Mouse (Mus musculus): ENCODE measurements around the gene Nup210l.

Gene Nup210l

DNA sequence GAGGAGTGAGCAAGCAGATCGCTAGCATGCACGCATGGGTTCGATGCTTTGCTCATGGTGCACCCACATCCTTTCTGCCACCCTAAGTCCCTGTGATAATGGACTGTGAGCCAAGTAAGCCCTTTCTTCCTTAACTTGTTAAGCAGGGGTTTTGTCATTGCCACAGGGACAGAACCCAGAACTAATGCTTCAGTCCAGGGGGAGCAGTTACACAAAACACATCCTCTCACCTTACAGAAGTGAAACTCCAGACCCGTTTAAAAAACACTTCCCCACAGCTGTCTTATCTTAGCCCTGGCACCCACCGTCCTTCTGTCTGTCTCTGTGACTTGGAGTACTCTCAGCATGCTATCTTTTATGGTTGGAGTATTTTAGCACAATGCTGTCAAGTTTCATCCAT is 52.1 kb downstream of the Nup210l start:
- peak; percentile 68 to 75 for DNase-seq (ENCODE audit: low spot score in 2 of 2)

DNA sequence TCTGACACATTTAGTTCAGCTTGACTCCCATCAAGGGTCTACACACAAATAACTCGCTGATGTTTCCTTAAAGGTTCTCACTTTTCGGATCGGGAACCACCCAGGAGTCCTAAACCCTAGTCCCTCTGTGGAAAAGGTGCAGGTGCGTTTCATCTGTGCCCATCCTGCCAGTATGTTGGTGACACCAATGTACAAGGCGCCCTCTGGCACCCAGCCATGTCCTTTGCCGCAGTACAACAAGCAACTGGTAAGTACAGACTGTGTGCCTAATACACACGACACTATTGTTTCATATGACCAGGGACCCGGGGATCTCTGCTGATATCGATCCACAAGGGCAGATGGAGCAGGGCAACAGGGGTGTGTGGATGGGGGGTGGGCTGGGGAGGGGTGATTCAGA is 55.8 kb downstream of the Nup210l start:
- DNase-seq (ENCODE audit: low spot score in 2 of 2): no peak

DNA sequence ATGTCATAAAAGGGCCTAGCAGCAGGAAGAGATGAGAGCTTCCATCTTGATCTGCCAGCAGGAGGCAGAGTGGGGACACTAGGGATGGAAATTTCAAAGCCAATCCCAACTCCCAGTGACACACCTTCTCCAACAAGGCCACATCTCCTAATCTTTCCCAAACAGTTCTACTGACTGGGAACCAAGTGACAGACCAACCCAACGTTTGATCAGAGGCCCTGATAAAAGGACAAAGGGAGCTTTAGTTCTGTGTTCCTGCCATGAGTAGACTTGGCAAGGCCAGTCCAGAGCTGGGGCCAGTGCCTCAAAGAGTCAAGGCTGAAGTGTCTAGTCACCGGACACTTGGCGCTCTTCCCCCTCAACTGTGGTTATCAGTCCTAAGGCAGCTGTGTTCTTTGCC is 57.6 kb downstream of the Nup210l start:
- no peak for DNase-seq (ENCODE audit: low spot score in 2 of 2)

DNA sequence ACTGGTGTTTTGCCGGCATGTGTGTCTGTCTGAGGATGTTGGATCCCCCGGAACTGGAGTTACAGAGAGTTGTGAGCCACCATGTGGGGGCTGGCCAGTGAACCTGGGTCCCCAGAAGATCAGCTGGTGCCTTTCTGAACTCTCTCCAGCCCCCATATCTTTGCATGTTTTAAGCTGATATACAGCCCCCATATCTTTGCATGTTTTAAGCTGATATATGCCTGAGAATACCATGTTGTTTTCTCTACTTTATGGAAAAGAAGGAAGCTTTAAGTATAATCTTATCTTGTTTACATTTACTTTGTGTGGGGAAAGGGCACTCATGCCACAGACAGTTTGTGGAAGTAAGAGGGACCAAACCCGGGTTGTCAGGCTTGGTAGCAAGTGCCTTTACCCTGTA is 75.6 kb downstream of the Nup210l start:
- no peak for DNase-seq (ENCODE audit: low spot score in 2 of 2)

DNA sequence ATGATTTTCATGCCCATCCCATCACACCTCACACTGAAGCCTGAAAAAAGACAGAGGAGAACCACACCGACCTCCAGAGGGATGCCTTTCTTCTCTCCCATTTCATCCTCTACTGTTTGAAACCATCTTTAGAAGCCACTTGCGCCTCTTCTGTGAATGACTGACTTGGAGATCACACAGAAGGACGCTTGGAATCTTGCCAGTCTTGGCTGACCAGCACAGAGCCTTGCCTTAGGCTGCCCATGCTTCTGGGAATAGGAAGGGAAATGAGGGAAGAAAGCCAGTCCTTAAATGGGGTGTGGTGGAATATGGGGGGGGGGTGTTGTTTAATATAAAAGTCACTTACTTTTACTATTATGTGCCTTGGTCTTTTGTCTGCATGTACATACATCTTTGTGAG is 79.6 kb downstream of the Nup210l start:
- no peak for DNase-seq (ENCODE audit: low spot score in 2 of 2)

DNA sequence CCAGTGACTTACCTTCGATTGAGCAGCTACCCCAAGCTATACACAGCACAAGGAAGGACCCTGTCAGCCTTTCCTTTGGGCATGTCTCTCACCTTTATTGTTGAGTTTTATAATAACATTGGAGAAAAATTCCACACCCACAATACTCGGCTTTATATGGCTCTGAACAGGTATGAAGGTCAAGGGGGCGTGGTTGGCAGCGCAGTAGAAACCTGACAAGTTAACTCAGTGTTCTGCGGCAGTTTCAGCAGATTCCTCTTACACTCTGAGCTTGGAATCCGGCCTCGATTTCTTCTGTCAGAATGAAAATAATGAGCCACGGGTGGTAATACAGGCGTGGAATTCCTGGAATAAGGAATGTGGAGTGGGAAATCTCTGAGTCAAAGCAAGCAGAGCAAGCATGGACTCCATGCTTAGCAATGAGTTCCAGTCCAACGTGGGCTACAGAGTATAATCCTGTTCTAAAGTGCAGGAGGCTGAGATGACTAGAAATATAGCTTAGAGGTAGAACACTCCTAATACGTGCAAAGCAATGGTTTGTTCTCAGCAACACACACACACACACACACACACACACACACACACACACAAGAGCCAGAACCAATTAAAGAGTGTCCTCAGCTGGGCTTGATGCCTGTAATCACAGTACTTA is 87.1 kb downstream of the Nup210l start:
- DNase-seq (ENCODE audit: low spot score in 2 of 2): no peak

DNA sequence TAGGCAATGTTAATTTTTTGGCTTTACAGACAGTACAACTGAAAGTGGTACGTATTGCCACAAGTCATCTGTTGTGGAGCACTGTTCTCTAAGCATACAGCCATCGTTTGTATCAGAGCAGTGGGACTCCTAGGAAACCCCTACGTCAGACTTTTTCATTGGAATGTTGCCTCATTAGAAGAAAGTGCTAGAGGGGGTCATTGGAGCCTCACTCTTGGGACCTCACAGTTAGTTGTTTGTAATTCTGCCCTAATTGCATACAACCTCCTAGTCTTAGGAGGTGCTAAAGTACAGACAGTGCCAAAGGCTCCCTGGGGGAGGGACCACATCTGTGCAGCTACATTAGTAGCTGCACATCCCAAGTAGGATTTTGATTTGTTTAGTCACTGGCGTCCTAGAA is 90.8 kb downstream of the Nup210l start:
- no peak for DNase-seq (ENCODE audit: low spot score in 2 of 2)

DNA sequence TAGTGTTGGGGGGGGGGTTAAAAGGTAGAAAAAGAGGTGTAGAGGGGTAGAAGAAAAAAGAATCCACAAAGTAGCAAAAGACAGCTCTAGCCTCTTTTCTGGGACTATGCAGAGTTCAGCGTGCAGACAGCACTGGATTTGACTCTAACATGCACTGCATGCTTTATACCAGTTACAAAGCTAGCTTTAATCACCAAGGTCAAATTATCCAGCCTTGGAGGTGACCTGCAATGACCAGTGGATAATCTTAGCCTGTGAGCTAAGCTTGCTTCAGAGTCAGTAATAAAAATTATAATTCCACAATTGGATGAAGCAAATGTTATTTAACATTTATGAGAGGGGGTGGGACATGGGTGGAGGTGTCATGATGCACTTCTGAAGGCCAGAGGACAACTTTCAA is 91.7 kb downstream of the Nup210l start:
- DNase-seq (ENCODE audit: low spot score in 2 of 2): no peak

DNA sequence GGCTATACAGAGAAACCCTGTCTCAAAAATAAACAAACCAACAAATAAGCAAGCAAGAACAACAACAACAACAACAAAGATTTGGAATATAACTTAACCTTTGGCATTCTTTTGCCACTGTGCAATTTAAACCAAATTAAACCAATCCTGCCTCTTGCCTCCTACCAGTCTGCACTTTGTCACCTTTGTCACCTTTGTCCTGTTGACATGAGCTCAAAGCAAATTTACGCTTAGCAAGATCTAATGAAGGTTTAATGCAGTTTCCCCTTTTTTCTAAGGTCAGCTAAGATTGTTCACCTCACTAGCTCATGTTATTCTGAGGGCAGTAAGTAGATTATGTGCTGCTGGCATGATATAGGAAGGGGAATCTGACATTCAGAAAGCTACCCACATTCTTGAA is 93.6 kb downstream of the Nup210l start:
- no peak for DNase-seq (ENCODE audit: low spot score in 2 of 2)

DNA sequence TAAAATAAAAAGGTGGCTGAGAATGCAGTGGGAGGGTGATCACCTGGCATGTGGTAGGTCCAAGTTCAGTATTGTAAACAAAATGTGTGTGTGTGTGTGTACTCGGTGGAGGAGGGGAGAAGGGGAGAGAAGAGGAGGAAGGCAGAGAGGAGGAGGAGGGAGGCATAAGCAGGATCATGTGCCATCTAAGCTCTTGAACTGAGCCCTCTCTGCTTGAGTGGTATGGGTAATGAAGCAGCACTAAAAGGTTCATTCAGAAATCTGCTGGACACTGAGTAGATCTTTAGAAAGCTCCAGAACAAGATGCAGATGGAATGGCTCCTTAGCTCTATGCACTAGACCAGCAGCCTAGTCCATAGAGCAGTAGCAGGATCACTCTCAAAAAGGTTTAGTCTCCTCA is 99.0 kb downstream of the Nup210l start:
- no peak for DNase-seq (ENCODE audit: low spot score in 2 of 2)

DNA sequence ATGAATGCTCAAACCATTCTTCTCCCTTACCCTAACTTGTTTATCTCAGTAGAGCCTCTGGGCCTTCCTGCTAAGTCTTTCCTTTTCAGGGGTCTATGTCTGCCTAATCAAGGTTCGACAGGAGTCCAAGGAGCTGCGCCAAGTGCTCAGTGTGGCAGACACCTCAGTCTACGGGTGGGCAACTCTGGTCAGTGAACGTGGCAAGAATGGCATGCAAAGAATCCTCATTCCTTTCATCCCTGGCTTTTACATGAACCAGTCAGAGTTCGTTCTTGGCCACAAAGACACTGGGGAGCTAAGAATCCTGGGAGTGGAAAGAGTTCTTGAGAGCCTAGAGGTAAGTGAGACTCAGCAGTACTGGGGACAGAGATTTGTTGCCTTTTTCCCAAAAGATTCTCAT is 99.7 kb downstream of the Nup210l start:
- no peak for DNase-seq (ENCODE audit: low spot score in 2 of 2)

DNA sequence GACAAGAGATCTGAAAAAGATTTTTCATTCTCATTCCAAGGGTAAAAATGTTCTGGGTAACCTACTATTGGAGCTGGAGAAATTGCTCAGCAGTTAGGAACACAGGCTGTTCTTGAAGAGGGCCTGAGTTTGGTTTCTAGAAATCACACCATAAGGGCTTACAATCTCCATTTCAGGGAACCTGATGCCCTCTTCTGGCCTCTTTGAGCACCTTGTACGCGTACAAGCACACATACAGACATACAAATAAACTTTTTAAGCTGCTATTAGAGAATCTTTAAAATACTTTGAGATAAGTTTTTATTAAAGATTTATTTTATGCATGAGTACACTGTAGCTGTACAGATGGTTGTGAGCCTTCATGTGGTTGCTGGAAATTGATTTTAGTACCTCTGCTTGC is 100.7 kb downstream of the Nup210l start:
- no peak for DNase-seq (ENCODE audit: low spot score in 2 of 2)

DNA sequence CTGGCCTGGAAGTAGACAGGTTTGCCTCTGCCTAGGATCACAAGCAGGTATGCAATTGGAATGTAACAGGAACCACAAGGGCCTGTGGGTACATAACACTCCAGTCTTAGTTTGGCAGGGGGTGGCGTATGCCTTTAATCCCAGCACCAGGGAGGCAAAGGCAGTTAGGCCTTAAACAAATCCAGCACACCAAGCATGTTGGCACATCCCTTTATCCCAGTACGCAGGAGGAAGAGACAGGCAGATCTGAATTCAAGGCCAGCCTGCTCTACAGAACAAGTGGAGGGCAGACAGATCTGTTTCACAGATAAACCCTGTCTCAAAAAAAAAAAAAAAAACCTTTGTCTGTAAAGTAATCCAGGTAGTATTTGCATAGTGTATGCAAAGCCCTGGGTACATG is 104.7 kb downstream of the Nup210l start:
- DNase-seq (ENCODE audit: low spot score in 2 of 2): no peak

DNA sequence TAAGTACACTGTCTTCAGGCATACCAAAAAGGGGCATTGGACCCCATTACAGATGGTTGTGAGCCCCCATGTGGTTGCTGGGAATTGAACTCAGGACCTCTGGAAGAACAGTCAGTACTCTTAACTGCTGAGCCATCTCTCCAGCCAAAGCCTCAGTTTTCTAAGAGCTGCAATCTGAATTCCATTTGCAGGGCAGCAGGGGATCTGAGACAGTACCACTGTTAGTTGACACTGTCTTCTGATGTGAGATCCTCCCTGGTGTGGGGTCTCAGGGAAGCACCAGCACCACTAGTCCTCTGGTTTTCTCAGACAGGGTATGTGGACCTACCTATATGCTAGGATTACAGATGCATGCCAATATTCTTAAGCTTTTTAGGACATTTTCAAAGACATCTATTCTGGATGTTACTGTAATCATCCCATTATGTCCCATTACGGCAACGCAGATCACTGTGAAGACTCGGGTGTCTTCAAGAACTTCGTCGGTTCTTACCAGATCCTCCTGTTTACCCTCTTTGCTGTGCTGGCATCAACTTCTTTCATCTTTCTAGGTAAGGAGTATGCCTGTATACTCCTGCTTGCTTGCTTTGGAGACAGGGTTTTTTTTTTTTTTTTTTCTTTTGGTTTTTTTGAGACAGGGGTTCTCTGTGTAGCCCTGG is 106.1 kb downstream of the Nup210l start:
- DNase-seq (ENCODE audit: low spot score in 2 of 2): no peak

DNA sequence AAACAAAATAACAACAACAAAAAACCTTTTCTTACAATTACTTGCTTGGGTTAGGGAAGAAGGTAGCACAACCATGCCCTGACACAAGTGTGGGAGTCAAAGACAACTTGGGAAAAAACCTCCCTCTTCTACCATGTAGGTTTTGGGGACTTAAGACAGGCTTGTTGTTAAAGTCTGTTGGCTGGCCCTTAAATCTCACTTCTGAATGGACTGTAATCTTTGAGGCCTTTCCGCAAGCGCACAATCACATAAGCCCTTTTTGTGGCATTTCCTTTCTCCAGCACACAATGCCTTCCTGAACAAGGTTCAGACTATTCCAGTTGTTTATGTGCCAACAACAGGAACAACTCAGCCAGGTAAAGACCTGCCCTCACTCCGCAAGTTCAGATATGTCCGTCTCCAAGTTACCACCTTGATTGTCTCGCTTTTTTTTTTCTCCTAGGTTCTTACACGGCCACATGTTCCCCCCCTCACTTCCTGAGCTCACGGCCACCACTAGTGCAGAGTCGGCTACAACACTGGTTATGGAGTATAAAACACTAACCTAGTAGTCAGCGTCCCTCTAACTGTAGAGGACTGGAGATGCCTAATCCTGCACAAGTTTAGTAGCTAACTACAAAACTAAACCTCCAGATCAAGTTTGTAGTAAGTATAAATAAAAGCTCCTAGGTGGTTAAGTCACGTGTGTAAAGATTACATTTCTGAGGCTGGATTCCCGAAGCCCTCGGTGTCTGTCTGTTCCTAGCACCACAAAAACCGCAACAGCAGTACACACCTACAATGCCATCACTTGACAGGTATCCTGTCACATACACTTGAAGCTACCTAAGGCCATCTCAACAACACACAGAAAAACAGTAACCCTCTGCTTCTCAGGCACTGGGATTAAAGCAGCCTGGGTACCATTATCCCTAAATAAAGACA is 107.8 kb downstream of the Nup210l start:
- no peak for DNase-seq (ENCODE audit: low spot score in 2 of 2)

DNA sequence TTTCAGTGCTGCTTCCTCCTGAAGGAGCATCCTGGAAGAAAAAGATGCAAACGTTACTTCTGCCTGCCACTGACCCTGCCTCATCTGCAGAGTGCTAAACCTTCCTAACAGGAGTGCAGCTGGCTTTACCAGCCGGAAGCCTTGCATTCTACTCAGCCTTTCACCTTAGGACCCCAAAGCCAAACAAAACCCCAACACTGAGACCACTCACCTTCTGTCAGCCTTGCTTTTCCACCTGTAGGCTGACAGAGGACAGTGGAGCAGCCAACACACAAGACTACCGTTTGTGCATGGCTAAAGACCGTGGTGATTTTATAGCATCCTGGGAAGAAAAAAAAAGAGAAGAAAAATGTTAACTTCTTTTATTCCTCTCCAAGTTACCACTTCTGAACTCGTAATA is 108.8 kb downstream of the Nup210l start:
- DNase-seq (ENCODE audit: low spot score in 2 of 2): no peak

DNA sequence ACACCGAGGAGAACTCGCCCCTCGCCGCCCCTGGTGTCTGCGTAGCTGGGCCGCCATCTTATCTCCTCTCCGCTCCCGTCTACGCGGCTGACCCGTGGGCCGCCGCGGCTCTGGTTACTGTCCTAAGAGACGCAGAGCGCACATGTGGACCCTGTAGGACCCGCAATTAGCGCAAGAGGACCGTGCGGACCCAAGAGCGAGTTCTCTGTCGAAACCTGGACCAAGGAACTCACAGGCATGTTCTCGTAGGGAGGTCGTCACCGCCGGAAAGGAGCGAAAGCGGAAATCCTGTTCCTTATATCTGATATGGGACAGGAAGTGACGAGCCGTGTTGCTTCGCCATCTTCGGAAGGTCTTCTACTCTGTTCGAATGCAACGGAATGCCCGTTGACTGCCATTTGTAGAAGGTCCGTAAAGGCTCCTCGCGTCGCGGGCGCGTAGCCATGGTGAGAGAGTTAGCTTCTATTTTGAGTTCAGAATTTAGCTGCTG is 109.5 kb downstream of the Nup210l start, which contains the start of the genes Rps27 and Rab13:
Rps27 (minus strand) TSS at position 275 of the 490 bp plus-strand sequence.
Rab13 (plus strand) TSS at position 319 of the 490 bp plus-strand sequence.
- peak; percentile 90 to 94 for DNase-seq (ENCODE audit: low spot score in 2 of 2)

DNA sequence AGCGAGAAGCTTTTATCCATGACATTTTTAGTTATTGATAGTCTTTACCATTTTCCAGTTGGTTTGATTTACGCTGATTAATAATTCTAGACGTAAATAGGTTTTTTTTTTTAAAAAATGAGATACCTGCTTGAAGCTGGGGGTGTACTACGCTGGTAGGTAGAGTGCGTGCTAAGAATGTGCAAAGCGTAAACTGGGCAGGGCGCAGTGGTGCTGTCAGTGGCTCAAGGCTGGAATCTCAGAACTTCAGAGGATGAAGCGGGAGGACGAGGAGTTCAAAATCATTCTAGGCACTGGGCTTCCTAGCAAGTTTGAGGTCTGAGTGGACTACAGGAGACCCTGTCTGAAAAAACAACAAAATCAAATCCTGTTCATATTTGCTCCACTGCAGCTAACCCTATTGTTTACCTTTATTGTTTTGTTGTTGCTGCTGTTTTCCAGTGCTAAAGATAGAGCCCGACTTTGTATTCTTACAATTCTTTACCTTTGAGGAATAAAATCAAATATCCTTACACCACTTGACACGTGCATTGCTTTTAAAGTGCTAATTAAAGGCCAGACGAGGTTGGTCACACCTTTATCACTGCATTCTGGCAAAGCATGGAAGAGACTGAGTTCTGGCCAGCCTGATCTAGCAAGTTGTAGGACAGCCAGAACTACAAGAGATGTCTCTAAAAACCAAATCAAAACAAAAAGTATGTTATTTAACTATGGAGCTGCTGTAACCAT is 110.2 kb downstream of the Nup210l start:
- DNase-seq (ENCODE audit: low spot score in 2 of 2): peak in 1 of 2 experiments; percentile 16

DNA sequence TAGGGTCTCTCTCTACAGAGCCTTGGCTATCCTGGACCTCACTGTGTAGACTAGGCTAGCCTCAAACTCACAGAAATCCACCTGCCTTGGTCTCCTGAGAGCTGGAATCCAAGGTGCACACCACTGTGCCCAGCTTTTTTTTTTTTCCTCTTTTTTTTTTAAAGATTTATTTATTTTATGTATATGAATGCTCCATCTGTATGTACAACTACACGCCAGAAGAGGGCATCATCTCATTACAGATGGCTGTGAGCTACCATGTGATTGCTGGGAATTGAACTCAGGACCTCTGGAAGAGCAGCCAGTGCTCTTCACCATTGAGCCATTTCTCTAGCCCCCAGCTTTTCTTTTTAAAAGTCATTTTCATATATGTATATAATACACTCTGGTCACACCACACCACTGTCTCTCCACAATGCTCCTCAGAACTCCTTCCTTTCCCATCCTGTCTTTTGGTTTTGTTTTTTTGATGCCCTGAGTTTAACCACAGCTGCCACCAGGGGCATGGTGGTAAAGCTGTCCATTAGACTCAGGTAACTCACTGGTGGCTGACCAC is 112.0 kb downstream of the Nup210l start:
- peak in 1 of 2 experiments; percentile 25 for DNase-seq (ENCODE audit: low spot score in 2 of 2)

DNA sequence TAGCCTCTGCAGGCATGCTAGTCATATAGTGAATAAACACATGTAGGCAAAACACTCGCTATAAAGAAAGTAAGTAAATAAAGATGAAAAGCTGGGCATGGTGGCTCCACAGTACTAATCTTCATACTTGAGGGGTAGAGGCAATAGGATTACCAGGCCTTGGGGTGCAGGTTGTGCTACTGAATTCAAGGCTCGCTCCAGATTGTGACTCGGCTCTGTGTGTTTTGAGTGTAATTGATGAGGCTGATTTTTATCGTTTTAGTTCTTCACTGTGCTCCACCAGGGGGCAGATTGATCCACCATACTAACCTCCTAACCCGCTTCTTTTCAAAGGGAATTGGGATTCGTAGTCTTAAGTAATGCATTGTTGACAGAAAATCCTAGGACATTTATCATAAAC is 116.2 kb downstream of the Nup210l start:
- peak; percentile 36 to 58 for DNase-seq (ENCODE audit: low spot score in 2 of 2)

DNA sequence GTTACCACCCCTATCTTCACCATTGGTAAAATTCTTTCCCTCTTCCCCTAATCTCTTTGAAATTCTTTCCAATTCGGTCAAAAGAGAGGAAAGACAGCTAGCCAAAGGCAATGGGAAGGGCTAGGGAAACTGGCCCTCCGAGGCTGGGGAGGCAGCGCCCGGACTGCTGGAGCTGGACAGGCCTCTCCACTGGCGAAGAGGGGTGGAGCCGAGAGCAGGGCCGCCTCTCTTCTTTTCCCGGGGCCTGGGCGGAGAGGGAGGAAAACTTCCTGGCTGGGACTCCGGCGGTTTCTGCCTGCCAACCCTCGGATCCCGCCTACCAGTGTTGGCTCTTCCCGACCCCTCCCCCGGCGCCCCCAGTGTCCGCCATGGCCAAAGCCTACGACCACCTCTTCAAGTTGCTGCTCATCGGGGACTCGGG is 116.6 kb downstream of the Nup210l start:
- DNase-seq (ENCODE audit: low spot score in 2 of 2): peak; percentile 25 to 47

Measured in spleen, postnatal 36 days (tissue).